Mouse (Mus musculus) intestine, postnatal 0 days (tissue): Measurements from ENCODE around the gene Aoc2. TPM values are rescaled to one million over a fixed set of nuclear protein-coding genes. Genes with fewer than 3 reads are reported as not detected.

Experiments
- ATAC-seq: fragments of 200-750 bp; cut with Nextera tagmentation; 2 replicates; pipeline ENCODE4 v1.8.0; 2017; ENCODE audit warnings: mild to moderate bottlenecking, moderate TSS enrichment, moderate library complexity
- H3K27ac ChIP-seq: fragments of 300-500 bp; sonication (generic); 2 replicates; pipeline ENCODE4 v1.5.1; 2014; ENCODE audit warnings: mild to moderate bottlenecking, low read depth, low read length, moderate library complexity
- H3K27me3 ChIP-seq: fragments of 300-500 bp; sonication (generic); replicated peaks from 2 replicates; pipeline ENCODE4 v1.6.1; 2014; ENCODE audit warnings: low read length, mixed read lengths; ENCODE audit not compliant: control insufficient read depth, insufficient read depth
- H3K36me3 ChIP-seq: fragments of 300-500 bp; sonication (generic); 2 replicates; pipeline ENCODE4 v1.6.1; 2014; ENCODE audit warnings: mild to moderate bottlenecking, moderate library complexity; ENCODE audit not compliant: control insufficient read depth, insufficient read depth
- H3K4me1 ChIP-seq: fragments of 300-500 bp; sonication (generic); replicated peaks from 2 replicates; pipeline ENCODE4 v1.6.1; 2014; ENCODE audit warnings: antibody characterized with exemption, low read length, mixed read lengths; ENCODE audit not compliant: control insufficient read depth, insufficient read depth
- H3K4me2 ChIP-seq: fragments of 300-500 bp; sonication (generic); replicated peaks from 2 replicates; pipeline ENCODE4 v1.6.1; 2014; ENCODE audit warnings: low read depth, mild to moderate bottlenecking, moderate library complexity
- H3K4me3 ChIP-seq: fragments of 300-500 bp; sonication (generic); 2 replicates; pipeline ENCODE4 v1.5.1; 2014; ENCODE audit warnings: low read depth, low read length
- H3K9ac ChIP-seq: fragments of 300-500 bp; sonication (generic); 2 replicates; pipeline ENCODE4 v1.6.1; 2014; ENCODE audit warnings: mild to moderate bottlenecking, low read depth, low read length
- H3K9me3 ChIP-seq: fragments of 300-500 bp; sonication (generic); 2 replicates; pipeline ENCODE4 v1.6.1; 2016; ENCODE audit warnings: mixed run types; ENCODE audit not compliant: control insufficient read depth
- CTCF ChIP-seq: sonication (generic); IDR thresholded peaks from 2 replicates; pipeline ENCODE4 v1.5.1; 2016; ENCODE audit warnings: low read depth, mild to moderate bottlenecking, control low read depth, antibody characterized with exemption, moderate library complexity
- WGBS: fragments of 180-500 bp; shearing (Covaris S2); extraction: QIAGEN DNeasy Blood & Tissue Kit; methylation state at CpG from one replicate; pipeline ENCODE4 v1.1.7; 2014; 5-methylcytosine and 5-hydroxymethylcytosine counted together
- polyA plus RNA-seq: library from polyadenylated mRNA; unstranded; fragments of >200 nt; fragmentation: Nextera tagmentation; extraction: Ambion mirVana; gene quantifications from 2 replicates; pipeline ENCODE4 v1.2.1, GENCODE M21; 2015

Aoc2 gene
- polyA plus RNA-seq, 1 experiment from 2014 or later, result 0.34 TPM

DNA sequence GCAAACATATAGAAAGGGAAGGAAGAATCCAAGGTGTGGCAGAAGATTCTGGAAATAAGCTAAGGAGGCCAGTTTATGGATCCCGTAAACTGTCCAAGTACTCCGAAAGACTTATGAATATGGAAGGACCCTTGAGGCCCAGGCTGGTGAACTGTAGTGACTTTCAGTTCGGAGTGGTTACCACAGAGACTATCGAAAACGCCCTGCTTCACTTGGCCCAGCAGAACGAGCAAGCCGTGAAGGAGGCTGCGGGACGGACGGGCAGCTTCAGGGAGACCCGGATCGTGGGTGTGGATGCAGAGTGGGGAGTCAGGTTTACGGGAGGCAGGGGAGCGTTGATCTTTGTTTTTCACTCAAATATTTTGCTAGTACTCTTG is 45.7 kb upstream of the Aoc2 start:
- Histone ChIP-seq H3K27ac (no peak overlapping the region), H3K9me3 (no peaks in the 10 kb centered on the region), H3K4me1 (peaks cover 18% of the 10 kb centered on the region), H3K36me3 (no peaks in the 10 kb centered on the region; the same call in 1 of the 2 replicates), H3K4me2 (peak overlapping the region; percentile 75), H3K9ac (peak overlapping the region; percentile 76), H3K27me3 (no peaks in the 10 kb centered on the region), H3K4me3 (peak overlapping the region; percentile 89)
- 63% methylated on average over 14 of the region's 14 CpGs for WGBS
- TF ChIP-seq CTCF, result no peak; the same call in 1 of the 2 replicates
- ATAC-seq, result peak; percentile 8; the same call in 1 of the 2 replicates

DNA sequence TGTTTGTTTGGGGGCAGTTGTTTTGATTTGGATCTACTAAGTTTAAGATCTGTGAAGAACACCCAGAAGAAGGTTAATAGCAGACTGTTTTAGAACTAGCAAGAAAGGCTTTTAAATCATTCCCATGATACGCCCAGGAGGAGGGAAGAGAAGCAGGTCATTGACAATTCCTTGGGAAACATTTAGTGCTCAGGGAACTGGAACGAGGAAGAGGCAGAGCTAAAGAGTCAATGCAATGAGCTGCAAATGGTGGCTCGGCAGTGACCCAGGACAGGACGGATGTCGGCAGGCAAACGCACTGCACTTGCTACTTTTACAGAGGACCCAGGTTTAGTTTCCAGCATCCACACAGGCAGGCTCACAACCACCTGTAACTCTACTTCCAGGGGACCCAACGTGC is 44.0 kb upstream of the Aoc2 start:
- Histone ChIP-seq H3K4me1 (peaks cover 18% of the 10 kb centered on the region), H3K27ac (no peak overlapping the region), H3K9ac (no peak overlapping the region), H3K4me2 (no peak overlapping the region), H3K4me3 (no peak overlapping the region), H3K9me3 (no peaks in the 10 kb centered on the region), H3K27me3 (no peaks in the 10 kb centered on the region), H3K36me3 (peaks cover 4% of the 10 kb centered on the region; the same call in 1 of the 2 replicates)
- ATAC-seq, result no peak
- TF ChIP-seq CTCF, result no peak
- WGBS, result 63% methylated on average over 7 of the region's 7 CpGs

DNA sequence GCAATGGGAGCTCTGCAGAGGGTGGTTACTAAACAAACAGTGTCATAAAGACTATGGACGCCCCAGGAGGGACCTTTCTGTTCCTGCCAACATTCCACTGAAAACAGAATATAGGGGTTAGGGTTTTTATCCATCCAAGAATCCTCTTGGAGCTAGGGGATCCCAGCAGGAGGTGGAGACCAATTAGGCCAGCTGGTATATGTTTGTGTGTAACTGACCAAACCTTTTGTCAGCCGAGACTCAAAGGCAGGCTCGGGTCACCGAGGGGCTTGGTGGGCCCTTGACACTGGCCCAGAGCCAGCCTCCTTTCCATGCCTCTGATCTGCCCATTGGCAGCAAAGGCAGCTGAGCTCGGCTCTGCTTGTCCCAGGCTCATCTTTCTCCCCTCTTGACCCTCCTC is 42.0 kb upstream of the Aoc2 start:
- Histone ChIP-seq H3K36me3 (peaks cover 13% of the 10 kb centered on the region; the same call in 1 of the 2 replicates), H3K4me3 (no peak overlapping the region), H3K27me3 (no peaks in the 10 kb centered on the region), H3K9me3 (no peaks in the 10 kb centered on the region), H3K4me2 (no peak overlapping the region), H3K4me1 (0 out of 2 replicates have a peak, but pooled peaks cover 2% of the 10 kb centered on the region), H3K9ac (no peak overlapping the region), H3K27ac (no peak overlapping the region)
- ATAC-seq, result no peak
- 46% methylated on average over 5 of the region's 5 CpGs for WGBS
- no peak for TF ChIP-seq CTCF

DNA sequence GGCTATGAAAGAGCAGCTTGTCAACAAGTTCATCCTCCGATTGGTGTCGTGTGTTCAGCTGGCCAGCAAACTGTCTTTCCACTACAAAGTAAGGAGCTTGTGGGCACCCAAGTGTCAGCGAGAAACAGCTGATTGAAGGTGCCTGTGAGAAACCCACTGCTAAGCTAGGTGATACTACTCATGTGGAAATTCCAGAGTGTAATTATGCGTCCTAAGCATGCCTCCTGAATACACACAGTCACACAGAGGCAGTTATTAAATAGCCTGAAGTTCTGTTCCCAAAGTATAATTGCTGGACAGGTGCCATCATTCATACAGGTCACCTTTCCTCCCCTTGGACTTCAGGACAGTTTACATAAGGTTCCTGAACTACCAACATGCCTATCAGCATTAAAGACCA is 41.1 kb upstream of the Aoc2 start:
- Histone ChIP-seq H3K4me2 (no peak overlapping the region), H3K9me3 (no peaks in the 10 kb centered on the region), H3K4me1 (no peaks in the 10 kb centered on the region), H3K27me3 (no peaks in the 10 kb centered on the region), H3K4me3 (no peak overlapping the region), H3K36me3 (peaks cover 18% of the 10 kb centered on the region), H3K27ac (no peak overlapping the region), H3K9ac (no peak overlapping the region)
- no peak for ATAC-seq
- TF ChIP-seq CTCF, result no peak
- WGBS, result 65% methylated on average over 4 of the region's 4 CpGs

DNA sequence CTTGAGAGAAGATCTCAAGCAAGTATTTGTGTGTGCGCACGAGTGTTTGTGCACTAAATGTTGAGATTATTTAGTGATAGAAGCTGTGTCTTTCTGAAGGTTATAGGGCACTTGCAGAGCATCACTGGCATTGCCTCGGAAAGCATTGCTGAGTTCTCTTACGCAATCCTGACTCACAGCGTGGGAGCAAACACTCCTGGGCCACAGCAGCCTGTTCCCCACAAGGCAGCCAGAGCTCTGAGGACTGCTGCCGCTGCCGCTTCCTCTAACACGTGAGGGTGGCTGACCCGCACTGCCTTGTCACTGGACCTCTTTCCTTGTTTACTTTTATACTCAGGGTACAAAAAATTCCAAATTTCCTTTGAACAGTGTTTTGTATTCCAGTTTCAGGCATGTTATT is 37.6 kb upstream of the Aoc2 start:
- 69% methylated on average over 9 of the region's 9 CpGs for WGBS
- no peaks in the 10 kb centered on the region for H3K27me3 ChIP-seq
- H3K9me3 ChIP-seq, result no peaks in the 10 kb centered on the region
- H3K36me3 ChIP-seq, result peaks cover 53% of the 10 kb centered on the region
- no peak overlapping the region for H3K4me3 ChIP-seq
- H3K9ac ChIP-seq, result no peak overlapping the region
- H3K4me1 ChIP-seq, result no peaks in the 10 kb centered on the region
- H3K27ac ChIP-seq, result no peak overlapping the region
- TF ChIP-seq CTCF, result no peak
- no peak for ATAC-seq
- H3K4me2 ChIP-seq, result no peak overlapping the region

DNA sequence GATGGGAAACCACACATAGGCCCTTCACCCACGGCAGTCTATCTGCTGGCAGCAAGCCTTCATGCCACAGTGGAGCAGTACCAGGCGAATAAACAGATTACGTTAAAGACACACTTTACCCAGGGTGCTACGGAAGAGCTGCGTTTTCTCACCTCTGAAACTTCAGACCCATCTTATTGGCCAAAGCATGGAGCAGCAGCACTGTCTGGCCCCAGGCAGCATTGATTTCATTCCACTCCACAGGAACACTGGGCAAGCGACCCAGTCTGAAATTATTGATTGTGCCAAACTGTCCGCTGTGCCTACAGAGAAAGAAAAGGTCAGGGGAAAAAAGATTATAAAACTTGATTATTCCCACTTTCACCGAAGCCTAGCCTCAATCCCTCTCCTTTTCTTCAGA is 33.6 kb upstream of the Aoc2 start:
- Histone ChIP-seq H3K4me2 (no peak overlapping the region), H3K27ac (no peak overlapping the region), H3K4me3 (no peak overlapping the region), H3K27me3 (no peaks in the 10 kb centered on the region), H3K9me3 (no peaks in the 10 kb centered on the region), H3K9ac (no peak overlapping the region), H3K36me3 (peaks cover 81% of the 10 kb centered on the region), H3K4me1 (no peaks in the 10 kb centered on the region)
- no peak for ATAC-seq
- no peak for TF ChIP-seq CTCF
- 94% methylated on average over 8 of the region's 8 CpGs for WGBS

DNA sequence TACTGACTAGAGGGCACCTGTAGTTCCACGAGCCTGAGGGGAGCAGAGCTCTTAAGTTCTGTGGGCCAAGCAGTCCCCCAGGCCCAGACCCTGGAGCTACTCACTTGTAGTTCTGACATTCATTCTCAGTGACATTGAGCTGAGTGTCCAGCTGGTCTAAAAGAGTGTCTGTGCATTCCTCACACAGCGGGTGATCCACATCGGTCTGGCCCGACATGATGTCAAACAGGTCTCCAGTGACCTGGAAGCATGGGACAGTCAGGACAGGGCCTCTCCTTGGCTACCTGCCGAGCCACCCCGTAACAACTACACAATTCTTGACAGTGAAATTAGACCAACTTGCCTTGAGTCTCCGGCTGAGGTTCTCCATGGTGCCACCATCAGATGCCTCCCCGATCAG is 29.7 kb upstream of the Aoc2 start:
- Histone ChIP-seq H3K4me2 (no peak overlapping the region), H3K36me3 (peaks cover 75% of the 10 kb centered on the region), H3K27me3 (no peaks in the 10 kb centered on the region), H3K9ac (no peak overlapping the region), H3K4me1 (no peaks in the 10 kb centered on the region), H3K27ac (no peak overlapping the region), H3K9me3 (no peaks in the 10 kb centered on the region), H3K4me3 (no peak overlapping the region)
- no peak for ATAC-seq
- 94% methylated on average over 8 of the region's 8 CpGs for WGBS
- TF ChIP-seq CTCF, result no peak
